Mouse (Mus musculus) midbrain, postnatal 0 days (tissue): Measurements from ENCODE around the gene Mtx2. TPM values are rescaled to one million over a fixed set of nuclear protein-coding genes. Genes with fewer than 3 reads are reported as not detected.

ENCODE experiments used
- ATAC-seq: fragments of 200-750 bp; cut with Nextera tagmentation; 2 replicates; pipeline ENCODE4 v1.8.0; 2017; ENCODE audit warnings: moderate number of reproducible peaks, mild to moderate bottlenecking, moderate TSS enrichment, moderate library complexity; ENCODE audit not compliant: low FRiP score
- DNase-seq: peaks from one replicate; pipeline ENCODE4 v3.0.0-alpha.2; 2015; ENCODE audit warnings: low spot score
- H3K27ac ChIP-seq: fragments of 300-500 bp; sonication (generic); 2 replicates; pipeline ENCODE4 v1.5.1; 2014; ENCODE audit warnings: low read depth, mild to moderate bottlenecking, low read length, mixed read lengths
- H3K27me3 ChIP-seq: fragments of 300-500 bp; sonication (generic); 2 replicates; pipeline ENCODE4 v1.6.1; 2014; ENCODE audit warnings: low read length, control low read depth, mixed read lengths; ENCODE audit not compliant: insufficient read depth
- H3K36me3 ChIP-seq: fragments of 300-500 bp; sonication (generic); 2 replicates; pipeline ENCODE4 v1.6.1; 2014; ENCODE audit warnings: low read length, control low read depth, mixed read lengths; ENCODE audit not compliant: insufficient read depth
- H3K4me1 ChIP-seq: fragments of 300-500 bp; sonication (generic); 2 replicates; pipeline ENCODE4 v1.6.1; 2014; ENCODE audit warnings: mild to moderate bottlenecking, control low read depth, antibody characterized with exemption, low read length, mixed read lengths; ENCODE audit not compliant: insufficient read depth
- H3K4me2 ChIP-seq: fragments of 300-500 bp; sonication (generic); 2 replicates; pipeline ENCODE4 v1.6.1; 2014; ENCODE audit warnings: low read depth, mild to moderate bottlenecking, low read length, mixed read lengths; ENCODE audit not compliant: poor library complexity, severe bottlenecking
- H3K4me3 ChIP-seq: fragments of 300-500 bp; sonication (generic); 2 replicates; pipeline ENCODE4 v1.5.1; 2014; ENCODE audit warnings: low read depth, mild to moderate bottlenecking, low read length, moderate library complexity
- H3K9ac ChIP-seq: fragments of 300-500 bp; sonication (generic); replicated peaks from 2 replicates; pipeline ENCODE4 v1.6.1; 2014; ENCODE audit warnings: mild to moderate bottlenecking, low read length, moderate library complexity, mixed read lengths; ENCODE audit not compliant: poor library complexity, severe bottlenecking
- H3K9me3 ChIP-seq: fragments of 300-500 bp; sonication (generic); 2 replicates; pipeline ENCODE4 v1.6.1; 2016; ENCODE audit warnings: low read length, control low read depth
- CTCF ChIP-seq: IDR thresholded peaks from 2 replicates; pipeline ENCODE4 v1.5.1; 2016; ENCODE audit warnings: antibody characterized with exemption, mild to moderate bottlenecking
- WGBS: fragments of 180-500 bp; shearing (Covaris S2); extraction: QIAGEN DNeasy Blood & Tissue Kit; methylation state at CpG from one replicate; pipeline ENCODE4 v1.1.7; 2014; 5-methylcytosine and 5-hydroxymethylcytosine counted together
- polyA plus RNA-seq: library from polyadenylated mRNA; unstranded; fragments of >200 nt; fragmentation: Nextera tagmentation; extraction: Ambion mirVana; gene quantifications from 2 replicates; pipeline ENCODE4 v1.2.1, GENCODE M21; 2015
- total RNA-seq: library from RNA; depleted of rRNA; stranded (reverse); fragments of >200 nt; gene quantifications from 2 replicates; pipeline ENCODE4 v1.2.3, GENCODE M21; 2014; rRNA removed

Mtx2 gene
- total and polyA plus RNA-seq, 2 experiments from 2014 or later, result 114 to 151 TPM

DNA sequence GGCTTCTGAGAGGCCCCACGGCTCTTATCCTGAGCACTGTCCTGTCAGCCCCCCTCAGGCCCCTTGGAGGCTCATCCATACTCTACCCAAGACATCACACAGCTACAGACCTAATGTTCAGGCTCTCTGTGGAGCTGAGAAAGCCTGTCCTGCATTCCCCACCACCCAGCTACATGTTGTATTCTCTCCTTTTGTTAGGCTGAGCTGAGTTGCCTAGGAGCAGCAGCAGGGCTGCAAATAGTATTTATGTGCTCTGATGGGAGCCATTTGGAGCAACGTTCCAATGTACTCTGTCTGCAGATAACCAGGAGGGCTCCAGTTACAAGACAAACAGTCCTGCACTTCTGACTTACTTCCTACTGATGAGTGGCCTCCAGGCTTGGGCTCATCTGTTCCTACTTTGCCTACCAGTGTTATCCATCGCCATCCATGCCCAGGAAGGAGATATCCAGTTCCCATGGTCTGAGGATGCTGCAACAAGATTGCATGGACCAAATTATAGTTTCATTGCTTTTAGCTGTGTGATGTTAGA is 76.2 kb downstream of the Mtx2 start:
- Histone ChIP-seq H3K9ac (no peak overlapping the region), H3K4me2 (no peak overlapping the region), H3K36me3 (no peaks in the 10 kb centered on the region), H3K9me3 (no peaks in the 10 kb centered on the region), H3K27ac (no peak overlapping the region), H3K4me3 (no peak overlapping the region), H3K27me3 (no peaks in the 10 kb centered on the region), H3K4me1 (no peaks in the 10 kb centered on the region)
- WGBS, result 63% methylated on average over 3 of the region's 3 CpGs
- ATAC-seq, result no peak
- no peak for TF ChIP-seq CTCF
- no peak for DNase-seq

- H3K27ac ChIP-seq, result no peak overlapping the region
- no peaks in the 10 kb centered on the region for H3K27me3 ChIP-seq
- no peak for ATAC-seq
- H3K9ac ChIP-seq, result no peak overlapping the region
- no peaks in the 10 kb centered on the region for H3K4me1 ChIP-seq
- TF ChIP-seq CTCF, result no peak
- no peaks in the 10 kb centered on the region for H3K36me3 ChIP-seq
- 62% methylated on average over 19 of the region's 19 CpGs for WGBS
- no peak for DNase-seq
- no peaks in the 10 kb centered on the region for H3K9me3 ChIP-seq
- no peak overlapping the region for H3K4me2 ChIP-seq
- H3K4me3 ChIP-seq, result no peak overlapping the region
Measured at GRCm38 (mm10) chr2:74907368-74908291, 82.0 kb downstream of the Mtx2 start.

- Histone ChIP-seq H3K27me3 (no peaks in the 10 kb centered on the region), H3K9ac (no peak overlapping the region), H3K36me3 (no peaks in the 10 kb centered on the region), H3K4me2 (no peak overlapping the region), H3K4me3 (no peak overlapping the region), H3K27ac (no peak overlapping the region), H3K4me1 (no peaks in the 10 kb centered on the region), H3K9me3 (no peaks in the 10 kb centered on the region)
- ATAC-seq (no peak), DNase-seq (no peak)
- no peak for TF ChIP-seq CTCF
- 86% methylated on average over 7 of the region's 7 CpGs for WGBS
Measured at GRCm38 (mm10) chr2:74912031-74912430, 86.4 kb downstream of the Mtx2 start.

DNA sequence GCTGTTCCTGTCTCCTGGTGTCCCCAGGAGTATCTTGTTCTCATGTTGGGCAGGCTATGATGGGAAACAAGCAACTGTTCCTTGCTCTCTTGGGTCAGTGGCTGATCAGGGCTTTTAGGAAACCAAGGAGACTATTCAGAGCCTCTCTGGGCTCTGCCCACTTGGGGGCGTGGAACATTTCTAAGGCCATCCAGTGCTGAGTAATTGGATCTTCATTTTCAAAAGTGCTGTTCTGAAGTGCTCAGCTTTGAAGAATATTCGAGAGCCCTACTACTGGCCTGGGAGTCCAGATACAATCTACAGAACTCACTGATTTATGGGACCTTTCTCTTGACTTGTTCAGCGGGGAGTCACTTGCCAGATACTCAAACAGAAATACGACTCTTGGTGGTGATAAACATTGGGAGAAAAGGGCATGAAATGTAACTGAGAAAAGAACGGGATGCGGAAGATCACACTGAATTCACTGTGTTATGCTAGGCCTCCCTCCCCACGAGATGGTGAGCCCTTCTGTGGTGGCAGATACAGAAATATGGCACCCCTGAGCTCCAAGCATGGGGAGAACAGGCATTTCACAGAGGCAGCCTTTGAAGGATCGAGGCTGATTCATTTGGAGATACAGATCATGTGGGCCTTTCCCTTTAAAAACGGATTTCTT is 92.4 kb downstream of the Mtx2 start:
- no peaks in the 10 kb centered on the region for H3K4me1 ChIP-seq
- DNase-seq (no peak), ATAC-seq (no peak)
- H3K4me2 ChIP-seq, result no peak overlapping the region
- 73% methylated on average over 9 of the region's 9 CpGs for WGBS
- no peak overlapping the region for H3K4me3 ChIP-seq
- H3K9ac ChIP-seq, result no peak overlapping the region
- no peak overlapping the region for H3K27ac ChIP-seq
- H3K36me3 ChIP-seq, result no peaks in the 10 kb centered on the region
- no peaks in the 10 kb centered on the region for H3K9me3 ChIP-seq
- TF ChIP-seq CTCF, result no peak
- no peaks in the 10 kb centered on the region for H3K27me3 ChIP-seq

- H3K9me3 ChIP-seq, result no peaks in the 10 kb centered on the region
- ATAC-seq, result no peak
- 88% methylated on average over 22 of the region's 22 CpGs for WGBS
- H3K9ac ChIP-seq, result no peak overlapping the region
- H3K27ac ChIP-seq, result no peak overlapping the region
- no peak overlapping the region for H3K4me2 ChIP-seq
- H3K4me3 ChIP-seq, result no peak overlapping the region
- H3K27me3 ChIP-seq, result no peaks in the 10 kb centered on the region
- no peaks in the 10 kb centered on the region for H3K4me1 ChIP-seq
- no peaks in the 10 kb centered on the region for H3K36me3 ChIP-seq
- no peak for TF ChIP-seq CTCF
- no peak for DNase-seq
Measured at GRCm38 (mm10) chr2:74925968-74926814, 100.6 kb downstream of the Mtx2 start.

Other genes starting within 250 kb of the Mtx2 start
- 54.6 and 76.0 TPM in 2 replicates for gene Lnpk, start 246.4 kb upstream of the Mtx2 start, total RNA-seq
- gene Lnpk, start 246.4 kb upstream of the Mtx2 start, polyA plus RNA-seq, result 35.2 and 40.2 TPM in 2 replicates
- gene Evx2, start 166.2 kb upstream of the Mtx2 start, total RNA-seq, result 4.2 and 6.4 TPM in 2 replicates
- 0.33 and 0.42 TPM in 2 replicates for gene Evx2, start 166.2 kb upstream of the Mtx2 start, polyA plus RNA-seq
- 0.19 TPM in 1 of 2 replicates, not detected in the other for gene Hoxd13, start 157.5 kb upstream of the Mtx2 start, total RNA-seq
- not detected in 2 replicates for gene Hoxd13, start 157.5 kb upstream of the Mtx2 start, polyA plus RNA-seq
- not detected in 2 replicates for gene Hoxd12, start 150.8 kb upstream of the Mtx2 start, total RNA-seq
- gene Hoxd12, start 150.8 kb upstream of the Mtx2 start, polyA plus RNA-seq, result not detected in 2 replicates
- not detected in 2 replicates for gene Hoxd11, start 146.2 kb upstream of the Mtx2 start, total RNA-seq
- gene Hoxd11, start 146.2 kb upstream of the Mtx2 start, polyA plus RNA-seq, result not detected in 2 replicates
- gene Hoxd10, start 133.9 kb upstream of the Mtx2 start, total RNA-seq, result 0.22 TPM in 1 of 2 replicates, not detected in the other
- not detected in 2 replicates for gene Hoxd10, start 133.9 kb upstream of the Mtx2 start, polyA plus RNA-seq
- not detected in 2 replicates for gene Hoxd9, start 128.1 kb upstream of the Mtx2 start, total RNA-seq
- not detected in 2 replicates for gene Hoxd9, start 128.1 kb upstream of the Mtx2 start, polyA plus RNA-seq
- gene Hoxd8, start 121.2 kb upstream of the Mtx2 start, total RNA-seq, result 0.05 TPM in 1 of 2 replicates, not detected in the other
- not detected in 2 replicates for gene Hoxd8, start 121.2 kb upstream of the Mtx2 start, polyA plus RNA-seq
- 11.6 TPM in 1 of 2 replicates, not detected in the other for gene Hoxd3, start 113.9 kb upstream of the Mtx2 start, total RNA-seq
- gene Hoxd3, start 113.9 kb upstream of the Mtx2 start, polyA plus RNA-seq, result not detected in 2 replicates
- gene Hoxd4, start 113.9 kb upstream of the Mtx2 start, total RNA-seq, result 1.2 TPM in 1 of 2 replicates, not detected in the other
- gene Hoxd4, start 113.9 kb upstream of the Mtx2 start, polyA plus RNA-seq, result not detected in 2 replicates
- not detected in 2 replicates for gene Gm28230, start 99.1 kb upstream of the Mtx2 start, total RNA-seq
- gene Gm28230, start 99.1 kb upstream of the Mtx2 start, polyA plus RNA-seq, result not detected in 2 replicates
- gene Hoxd1, start 62.8 kb upstream of the Mtx2 start, total RNA-seq, result not detected in 2 replicates
- not detected in 2 replicates for gene Hoxd1, start 62.8 kb upstream of the Mtx2 start, polyA plus RNA-seq